Mouse (Mus musculus): ENCODE data around the gene Uqcrh. TPM values are rescaled to one million over a fixed set of nuclear protein-coding genes. Genes with fewer than 3 reads are reported as not detected.

Gene Uqcrh
- polyA plus RNA-seq (2015; fragmentation: Nextera tagmentation; extraction: Ambion mirVana) = 541 and 546 TPM in 2 replicates

DNA sequence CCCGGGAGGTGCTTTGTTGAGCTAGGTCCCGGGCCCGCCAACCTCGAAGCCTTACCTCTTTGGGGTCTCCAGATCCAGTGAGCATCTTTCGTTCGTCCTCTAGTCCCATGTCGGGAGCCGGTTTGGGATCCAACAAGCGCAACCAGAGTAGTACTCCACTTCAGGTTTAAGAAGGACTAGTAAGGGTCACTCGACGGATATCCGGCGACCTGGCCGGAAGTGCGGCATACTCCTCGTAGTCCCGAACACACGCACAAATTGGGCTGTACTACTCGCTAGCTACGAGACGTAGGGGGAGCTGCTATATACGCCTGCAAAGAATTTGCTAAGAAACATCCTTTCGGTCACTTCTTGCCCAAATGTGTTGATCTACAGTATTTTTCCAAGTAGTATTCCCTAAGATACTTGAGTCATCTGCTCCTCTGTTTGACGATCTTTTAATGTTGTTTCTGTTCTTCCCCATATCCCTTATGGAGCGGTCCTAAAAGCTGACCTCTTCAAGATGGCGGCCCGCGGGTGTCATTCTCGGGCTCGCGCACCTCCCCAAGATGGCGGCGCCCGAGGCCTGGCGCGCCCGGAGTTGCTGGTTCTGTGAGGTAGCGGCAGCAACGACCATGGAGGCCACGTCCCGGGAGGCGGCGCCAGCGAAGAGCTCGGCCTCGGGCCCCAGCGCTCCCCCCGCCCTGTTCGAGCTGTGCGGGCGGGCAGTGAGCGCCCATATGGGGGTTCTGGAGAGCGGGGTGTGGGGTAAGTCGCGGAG lies at the start of gene Uqcrh, which contains the start of gene Lrrc41:
Gene Uqcrh (minus strand): TSS at position 211 of the 760 bp plus-strand sequence.
Gene Lrrc41 (plus strand): TSS at position 409 of the 760 bp plus-strand sequence.
- Histone ChIP-seq H3K36me3 (peaks cover 5% of the 10 kb centered on the region; the same call in 1 of the 2 replicates), H3K4me2 (peak within 1 kb of the TSS; percentile 83), H3K9me3 (no peaks in the 10 kb centered on the region), H3K9ac (peak within 1 kb of the TSS; percentile 81), H3K4me1 (peaks cover 16% of the 10 kb centered on the region), H3K4me3 (replicated peaks) (peak within 1 kb of the TSS; percentile 77), H3K27me3 (replicated peaks) (no peaks in the 10 kb centered on the region), H3K27ac (peak within 1 kb of the TSS; percentile 96)
- peak; percentile 94 for ATAC-seq (ENCODE audit: insufficient read depth, low FRiP score, low read depth)
- under 1% methylated on average over 55 of the region's 55 CpGs for WGBS

DNA sequence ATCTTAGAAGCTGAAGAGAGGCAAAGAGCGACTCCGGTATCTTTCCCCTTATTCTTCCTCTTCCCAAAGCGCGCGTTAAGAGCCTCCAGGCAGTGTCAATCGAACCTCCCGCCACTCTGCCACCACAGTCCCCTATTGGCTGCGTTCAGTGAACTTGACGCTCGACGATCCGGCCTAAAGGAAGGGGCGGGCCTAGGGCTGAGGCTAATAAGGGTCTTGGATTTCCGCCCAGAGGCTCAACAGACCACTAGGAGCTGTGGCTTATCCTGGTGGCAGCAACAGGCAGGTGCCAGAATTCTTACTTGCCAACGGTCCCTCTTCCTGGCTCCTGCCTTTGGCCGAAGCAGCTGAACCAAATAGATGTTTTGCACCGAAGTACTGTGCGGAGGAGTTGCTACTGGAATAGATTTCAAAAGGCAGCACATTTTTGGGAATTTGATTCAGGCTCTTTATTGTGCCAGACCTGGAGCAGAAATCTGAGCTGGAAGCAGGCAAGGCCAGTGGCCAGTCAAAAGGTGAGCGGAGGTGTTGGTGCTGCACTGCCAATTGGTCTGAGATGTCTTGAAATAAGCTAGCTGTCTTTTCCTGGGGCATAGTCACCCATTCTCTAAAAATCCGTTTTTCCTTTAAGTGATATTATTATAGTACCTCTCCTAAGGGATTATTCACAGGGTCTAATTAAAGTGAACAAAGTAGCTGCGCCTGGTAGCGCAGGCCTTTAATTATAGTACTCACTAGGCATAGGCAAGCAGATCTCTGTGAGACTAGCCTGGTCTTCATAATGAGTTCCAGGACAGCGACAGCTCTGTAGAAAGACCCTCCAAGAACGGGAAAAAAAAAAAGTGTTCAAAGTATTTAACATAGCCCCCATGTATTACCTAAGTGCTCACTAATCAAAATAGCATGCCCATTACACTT lies 49.0 kb upstream of the Uqcrh start, which contains the start of the genes Rad54l and Pomgnt1:
Gene Rad54l (minus strand): TSS at position 89 of the 918 bp plus-strand sequence.
Gene Pomgnt1 (plus strand): TSS at position 239 of the 918 bp plus-strand sequence.
- WGBS = 6% methylated on average over 24 of the region's 24 CpGs
- Histone ChIP-seq H3K36me3 (no peaks in the 10 kb centered on the region), H3K9me3 (no peaks in the 10 kb centered on the region), H3K4me3 (replicated peaks) (peak within 1 kb of the TSS; percentile 61), H3K4me2 (peak within 1 kb of the TSS; percentile 60), H3K27ac (peak within 1 kb of the TSS; percentile 60; the same call in 1 of the 2 replicates), H3K4me1 (peaks cover 8% of the 10 kb centered on the region), H3K9ac (peak within 1 kb of the TSS; percentile 48), H3K27me3 (replicated peaks) (no peaks in the 10 kb centered on the region)
- peak; percentile 95 for ATAC-seq (ENCODE audit: insufficient read depth, low FRiP score, low read depth)

DNA sequence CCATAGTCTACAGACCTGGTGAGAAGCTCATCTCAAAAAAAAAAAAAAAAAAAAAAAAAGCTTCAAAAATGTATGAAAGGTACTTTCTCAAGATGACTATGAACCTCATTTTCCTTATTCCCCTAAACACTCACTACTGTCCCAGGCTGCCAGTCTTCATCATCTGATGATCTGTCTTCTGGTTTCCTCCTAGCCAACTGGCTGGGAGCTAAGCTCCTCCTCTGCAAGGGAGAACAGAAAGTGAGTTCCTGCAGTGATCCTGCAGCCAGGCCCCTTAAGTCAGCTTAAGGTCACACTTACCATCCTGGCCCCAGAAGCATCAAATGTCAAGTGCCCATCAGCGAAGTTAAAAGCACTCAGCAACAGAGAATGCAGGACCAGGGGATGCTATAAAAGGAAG lies 47.9 kb upstream of the Uqcrh start:
- H3K4me1 ChIP-seq = peaks cover 8% of the 10 kb centered on the region
- no peaks in the 10 kb centered on the region for H3K9me3 ChIP-seq
- 0% methylated on average over 1 of the region's 1 CpGs for WGBS
- ATAC-seq (ENCODE audit: insufficient read depth, low FRiP score, low read depth) = no peak
- no peaks in the 10 kb centered on the region for H3K36me3 ChIP-seq
- H3K9ac ChIP-seq = peak overlapping the region; percentile 48; the same call in 1 of the 2 replicates
- no peak overlapping the region for H3K27ac ChIP-seq
- peak overlapping the region; percentile 61 for H3K4me3 ChIP-seq (replicated peaks)
- peak overlapping the region; percentile 60 for H3K4me2 ChIP-seq
- no peaks in the 10 kb centered on the region for H3K27me3 ChIP-seq (replicated peaks)

GRCm38 (mm10) chr4:116111486-116111885 lies 36.6 kb upstream of the Uqcrh start:
- no peaks in the 10 kb centered on the region for H3K4me1 ChIP-seq
- no peak overlapping the region for H3K4me3 ChIP-seq (replicated peaks)
- H3K4me2 ChIP-seq = no peak overlapping the region
- no peak overlapping the region for H3K9ac ChIP-seq
- H3K36me3 ChIP-seq = no peaks in the 10 kb centered on the region
- H3K27me3 ChIP-seq (replicated peaks) = no peaks in the 10 kb centered on the region
- ATAC-seq (ENCODE audit: insufficient read depth, low FRiP score, low read depth) = no peak
- H3K27ac ChIP-seq = no peak overlapping the region
- WGBS = 86% methylated on average over 2 of the region's 2 CpGs
- H3K9me3 ChIP-seq = no peaks in the 10 kb centered on the region

GRCm38 (mm10) chr4:116110695-116111094 lies 35.8 kb upstream of the Uqcrh start:
- ATAC-seq (ENCODE audit: insufficient read depth, low FRiP score, low read depth) = no peak
- no peaks in the 10 kb centered on the region for H3K27me3 ChIP-seq (replicated peaks)
- WGBS = 89% methylated on average over 6 of the region's 6 CpGs
- no peak overlapping the region for H3K9ac ChIP-seq
- no peaks in the 10 kb centered on the region for H3K9me3 ChIP-seq
- no peak overlapping the region for H3K4me2 ChIP-seq
- H3K27ac ChIP-seq = no peak overlapping the region
- no peaks in the 10 kb centered on the region for H3K4me1 ChIP-seq
- no peak overlapping the region for H3K4me3 ChIP-seq (replicated peaks)
- H3K36me3 ChIP-seq = no peaks in the 10 kb centered on the region

DNA sequence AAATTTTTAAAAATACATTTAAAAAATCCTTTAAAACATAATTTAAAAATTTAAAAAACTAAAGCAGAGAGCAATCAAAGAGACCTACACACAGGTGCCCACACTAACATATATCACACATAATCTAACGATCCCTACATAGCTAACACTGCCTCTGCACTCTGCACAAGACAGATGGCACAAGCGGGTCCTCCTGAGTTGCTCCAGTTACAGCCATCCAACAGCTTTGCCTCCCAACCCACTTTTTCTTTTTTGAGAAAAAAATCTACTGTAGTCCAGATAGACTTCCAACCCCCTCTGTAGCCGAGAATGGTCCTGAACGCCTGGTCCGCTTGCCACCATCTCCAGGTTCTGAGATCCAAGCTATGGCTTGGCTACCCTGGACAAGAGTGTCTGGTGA lies 30.4 kb upstream of the Uqcrh start:
- no peak overlapping the region for H3K27ac ChIP-seq
- no peaks in the 10 kb centered on the region for H3K9me3 ChIP-seq
- no peak overlapping the region for H3K4me3 ChIP-seq (replicated peaks)
- no peaks in the 10 kb centered on the region for H3K4me1 ChIP-seq
- H3K4me2 ChIP-seq = no peak overlapping the region
- 0 out of 2 replicates have a peak, but pooled peaks cover 7% of the 10 kb centered on the region for H3K36me3 ChIP-seq
- WGBS = 93% methylated on average over 5 of the region's 5 CpGs
- no peak for ATAC-seq (ENCODE audit: insufficient read depth, low FRiP score, low read depth)
- H3K9ac ChIP-seq = no peak overlapping the region
- H3K27me3 ChIP-seq (replicated peaks) = no peaks in the 10 kb centered on the region

- no peak overlapping the region for H3K4me2 ChIP-seq
- peak; percentile 47; the same call in 1 of the 2 replicates for ATAC-seq (ENCODE audit: insufficient read depth, low FRiP score, low read depth)
- H3K4me1 ChIP-seq = no peaks in the 10 kb centered on the region
- 74% methylated on average over 7 of the region's 7 CpGs for WGBS
- no peak overlapping the region for H3K9ac ChIP-seq
- H3K9me3 ChIP-seq = no peaks in the 10 kb centered on the region
- no peaks in the 10 kb centered on the region for H3K27me3 ChIP-seq (replicated peaks)
- H3K27ac ChIP-seq = no peak overlapping the region
- H3K36me3 ChIP-seq = peaks cover 44% of the 10 kb centered on the region
- no peak overlapping the region for H3K4me3 ChIP-seq (replicated peaks)
These were observed 26.1 kb upstream of the Uqcrh start for GRCm38 (mm10) chr4:116100959-116101358.

GRCm38 (mm10) chr4:116097211-116097610 lies 22.3 kb upstream of the Uqcrh start:
- Histone ChIP-seq H3K4me2 (no peak overlapping the region), H3K27ac (no peak overlapping the region), H3K9me3 (no peaks in the 10 kb centered on the region), H3K4me3 (replicated peaks) (no peak overlapping the region), H3K4me1 (no peaks in the 10 kb centered on the region), H3K27me3 (replicated peaks) (no peaks in the 10 kb centered on the region), H3K36me3 (peaks cover 67% of the 10 kb centered on the region), H3K9ac (no peak overlapping the region)
- WGBS = 67% methylated on average over 8 of the region's 8 CpGs
- ATAC-seq (ENCODE audit: insufficient read depth, low FRiP score, low read depth) = 0 out of 2 replicates have a peak, but pooled peaks have one; percentile 21

- Histone ChIP-seq H3K27me3 (replicated peaks) (no peaks in the 10 kb centered on the region), H3K4me1 (no peaks in the 10 kb centered on the region), H3K9me3 (no peaks in the 10 kb centered on the region), H3K27ac (no peak overlapping the region), H3K9ac (no peak overlapping the region), H3K4me2 (no peak overlapping the region), H3K36me3 (peaks cover 74% of the 10 kb centered on the region), H3K4me3 (replicated peaks) (no peak overlapping the region)
- no peak for ATAC-seq (ENCODE audit: insufficient read depth, low FRiP score, low read depth)
- WGBS = 92% methylated on average over 10 of the region's 10 CpGs
These were observed 21.4 kb upstream of the Uqcrh start for GRCm38 (mm10) chr4:116096291-116096690.

DNA sequence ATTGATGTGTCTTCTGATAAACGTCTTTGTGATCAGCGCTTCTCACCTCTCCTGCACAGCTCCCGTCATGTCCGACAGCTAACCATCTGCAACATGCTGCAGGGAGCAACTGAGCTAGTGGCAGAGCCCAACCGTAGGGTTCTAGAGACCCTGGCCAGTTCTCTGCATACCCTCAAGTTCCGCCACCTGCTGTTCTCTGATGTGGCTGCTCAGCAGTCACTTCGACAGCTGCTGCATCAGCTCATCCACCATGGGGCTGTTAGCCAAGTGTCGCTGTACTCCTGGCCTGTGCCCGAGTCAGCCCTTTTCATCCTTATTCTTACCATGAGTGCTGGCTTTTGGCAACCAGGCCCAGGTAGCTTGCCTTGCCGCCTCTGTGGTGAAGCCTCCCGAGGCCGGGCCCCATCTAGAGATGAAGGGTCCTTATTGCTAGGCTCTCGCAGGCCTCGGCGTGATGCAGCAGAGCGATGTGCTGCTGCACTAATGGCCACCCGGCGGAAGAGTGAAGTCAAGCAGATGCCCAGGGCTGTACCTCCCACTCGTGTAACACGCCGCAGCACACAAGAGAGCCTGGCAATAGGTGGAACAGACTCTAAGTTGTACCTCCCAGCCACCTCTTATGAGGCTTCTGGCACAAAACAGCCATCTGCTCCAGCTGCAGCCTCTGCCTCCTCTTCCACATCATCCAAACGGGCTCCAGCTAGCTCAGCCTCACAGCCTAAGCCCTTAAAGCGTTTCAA lies 13.8 kb upstream of the Uqcrh start:
- Histone ChIP-seq H3K36me3 (peaks cover 46% of the 10 kb centered on the region), H3K27ac (no peak overlapping the region)
- WGBS = 89% methylated on average over 23 of the region's 23 CpGs

More for the DNA sequence above, 13.8 kb upstream of the Uqcrh start:
- no peaks in the 10 kb centered on the region for H3K9me3 ChIP-seq
- no peak overlapping the region for H3K4me2 ChIP-seq
- H3K4me1 ChIP-seq = no peaks in the 10 kb centered on the region
- no peaks in the 10 kb centered on the region for H3K27me3 ChIP-seq (replicated peaks)
- ATAC-seq (ENCODE audit: insufficient read depth, low FRiP score, low read depth) = no peak
- no peak overlapping the region for H3K9ac ChIP-seq
- H3K4me3 ChIP-seq (replicated peaks) = no peak overlapping the region

Data from stomach, embryonic 15.5 days (tissue).